In genomic region chr10:15441216-15441615, GRCm38 (mm10) we compare ENCODE assay signal across 24 mouse cellular contexts.
"Had no signal": no experiment of that assay in that cellular context is flagged by ENCODE, and none has a peak within 500 bp of the region (broad histone marks: within the 10 kb centered on the region; RNA-seq: fewer than 3 reads in every experiment).

No protein-coding gene starts in this region.

- ATAC-seq: hindbrain, postnatal 0 days; intestine, embryonic 16.5 days had no signal

- H3K4me1 ChIP-seq: heart, embryonic 10.5 days; heart, embryonic 12.5 days; hindbrain, embryonic 10.5 days; hindbrain, embryonic 12.5 days; hindbrain, embryonic 15.5 days; kidney, embryonic 15.5 days; limb, embryonic 13.5 days; limb, embryonic 15.5 days had no signal

- H3K36me3 ChIP-seq: heart, embryonic 10.5 days; heart, embryonic 12.5 days; hindbrain, embryonic 10.5 days; hindbrain, embryonic 12.5 days; hindbrain, embryonic 15.5 days; kidney, embryonic 15.5 days; limb, embryonic 13.5 days; limb, embryonic 15.5 days had no signal

- H3K4me2 ChIP-seq: heart, embryonic 12.5 days; hindbrain, embryonic 12.5 days; hindbrain, embryonic 15.5 days; kidney, embryonic 15.5 days; limb, embryonic 13.5 days; limb, embryonic 15.5 days had no signal

- H3K9ac ChIP-seq: heart, embryonic 12.5 days; hindbrain, embryonic 12.5 days; hindbrain, embryonic 15.5 days; kidney, embryonic 15.5 days; limb, embryonic 13.5 days; limb, embryonic 15.5 days had no signal

- H3K4me3 ChIP-seq: gastrocnemius, adult 2 months; heart, embryonic 10.5 days; heart, embryonic 12.5 days; hindbrain, embryonic 10.5 days; hindbrain, embryonic 12.5 days; hindbrain, embryonic 15.5 days; kidney, embryonic 15.5 days; limb, embryonic 13.5 days; limb, embryonic 15.5 days had no signal

- DNase-seq: gastrocnemius, adult 2 months; gastrocnemius, postnatal 10 days; gastrocnemius, postnatal 25 days; heart, adult 18-20 months; heart, postnatal 10 days; heart, postnatal 4 days; kidney, adult 11 months; kidney, adult 8-10 months; kidney, postnatal 14 days; kidney, postnatal 36 days; layer of hippocampus, adult 9-11 months; layer of hippocampus, postnatal 36 days; left cerebral cortex, postnatal 4 days had no signal

- H3K27ac ChIP-seq: gastrocnemius, adult 2 months; heart, embryonic 10.5 days; hindbrain, embryonic 10.5 days; hindbrain, embryonic 12.5 days; hindbrain, embryonic 15.5 days; hindbrain, postnatal 0 days; kidney, embryonic 15.5 days; kidney, postnatal 0 days; limb, embryonic 13.5 days; limb, embryonic 15.5 days had no signal

- H3K9me3 ChIP-seq: heart, embryonic 10.5 days; heart, embryonic 12.5 days; hindbrain, embryonic 10.5 days; hindbrain, embryonic 12.5 days; hindbrain, embryonic 15.5 days; kidney, embryonic 15.5 days; limb, embryonic 13.5 days; limb, embryonic 15.5 days had no signal

- H3K27me3 ChIP-seq: heart, embryonic 12.5 days; hindbrain, embryonic 12.5 days; hindbrain, embryonic 15.5 days; kidney, embryonic 15.5 days; limb, embryonic 13.5 days; limb, embryonic 15.5 days had no signal
